Mouse (Mus musculus): ENCODE data around the gene Acoxl.

GRCm38 (mm10) chr2:127907679-127908042, 69.0 kb downstream of the Acoxl start:
- TF ChIP-seq GATA1 (IDR thresholded peaks at IDR 0.05; ENCODE audit: borderline replicate concordance, low read length) (no peak), FLI1 (IDR thresholded peaks at IDR 0.05; ENCODE audit: low read length) (no peak)

Measured in megakaryocyte, embryonic 14.5 days (primary cell).